Mouse (Mus musculus) midbrain, embryonic 13.5 days (tissue): ENCODE results near the gene Arhgap23. TPM values are rescaled to one million over a fixed set of nuclear protein-coding genes. Genes with fewer than 3 reads are reported as not detected.
A peak's percentile ranks its signal among the peaks of the same experiment; 100 is the strongest.

ENCODE experiments used
- ATAC-seq: fragments of 200-750 bp; cut with Nextera tagmentation; 2 replicates; pipeline ENCODE4 v1.8.0; 2017; ENCODE audit warnings: mild to moderate bottlenecking, moderate TSS enrichment, moderate library complexity
- H3K27ac ChIP-seq: fragments of 300-500 bp; sonication (generic); 2 replicates; pipeline ENCODE4 v1.5.1; 2015; ENCODE audit warnings: inconsistent platforms, mild to moderate bottlenecking, moderate library complexity
- H3K27me3 ChIP-seq: fragments of 300-500 bp; sonication (generic); 2 replicates; pipeline ENCODE4 v1.6.1; 2015; ENCODE audit warnings: mild to moderate bottlenecking, inconsistent platforms
- H3K36me3 ChIP-seq: fragments of 300-500 bp; sonication (generic); 2 replicates; pipeline ENCODE4 v1.6.1; 2015; ENCODE audit warnings: mild to moderate bottlenecking, inconsistent platforms
- H3K4me1 ChIP-seq: fragments of 300-500 bp; sonication (generic); replicated peaks from 2 replicates; pipeline ENCODE4 v1.6.1; 2015; ENCODE audit warnings: inconsistent platforms
- H3K4me2 ChIP-seq: fragments of 300-500 bp; sonication (generic); replicated peaks from 2 replicates; pipeline ENCODE4 v1.6.1; 2015; ENCODE audit warnings: moderate library complexity, mild to moderate bottlenecking, inconsistent platforms
- H3K4me3 ChIP-seq: fragments of 300-500 bp; sonication (generic); replicated peaks from 2 replicates; pipeline ENCODE4 v1.5.1; 2015; ENCODE audit warnings: mild to moderate bottlenecking, inconsistent platforms
- H3K9ac ChIP-seq: fragments of 300-500 bp; sonication (generic); replicated peaks from 2 replicates; pipeline ENCODE4 v1.6.1; 2015; ENCODE audit warnings: mild to moderate bottlenecking, inconsistent platforms
- H3K9me3 ChIP-seq: fragments of 300-500 bp; sonication (generic); 2 replicates; pipeline ENCODE4 v1.6.1; 2016; ENCODE audit warnings: mild to moderate bottlenecking, inconsistent platforms
- WGBS: fragments of 180-500 bp; shearing (Covaris S2); methylation state at CpG from one replicate; pipeline ENCODE4 v1.1.7; 2015; 5-methylcytosine and 5-hydroxymethylcytosine counted together
- polyA plus RNA-seq: library from polyadenylated mRNA; unstranded; fragments of >200 nt; fragmentation: Nextera tagmentation; extraction: Ambion mirVana; gene quantifications from 2 replicates; pipeline ENCODE4 v1.2.1, GENCODE M21; 2015

Arhgap23 gene
- polyA plus RNA-seq, 1 experiment from 2014 or later = 6.5 TPM

DNA sequence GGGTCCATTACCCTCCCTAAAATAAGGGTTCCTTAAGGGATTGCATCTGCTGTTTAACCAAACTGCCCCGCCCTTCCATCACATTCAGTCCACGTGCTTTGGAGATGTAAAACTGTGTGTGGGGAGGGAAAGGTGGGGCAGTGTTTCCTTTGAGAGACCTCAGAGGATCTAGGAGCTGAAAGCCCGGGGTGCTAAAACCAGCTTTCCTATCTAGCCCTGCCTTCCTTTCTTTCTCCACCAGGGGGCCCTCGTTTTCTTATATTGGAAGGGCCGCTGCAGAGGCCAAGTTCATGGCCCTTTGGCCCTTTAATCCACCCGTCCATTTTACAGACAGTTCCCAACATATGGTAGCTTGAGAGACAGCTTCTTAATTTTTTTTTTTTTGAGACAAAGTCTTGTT is 7.2 kb upstream of the Arhgap23 start:
- WGBS = 3% methylated on average over 6 of the region's 6 CpGs
- no peak overlapping the region for H3K4me2 ChIP-seq
- no peak for ATAC-seq
- peaks cover 39% of the 10 kb centered on the region for H3K4me1 ChIP-seq
- H3K4me3 ChIP-seq = no peak overlapping the region
- H3K36me3 ChIP-seq = no peaks in the 10 kb centered on the region
- no peak overlapping the region for H3K27ac ChIP-seq
- peaks cover 21% of the 10 kb centered on the region for H3K27me3 ChIP-seq
- H3K9ac ChIP-seq = peak overlapping the region; percentile 21; the same call in 1 of the 2 replicates
- no peaks in the 10 kb centered on the region for H3K9me3 ChIP-seq

DNA sequence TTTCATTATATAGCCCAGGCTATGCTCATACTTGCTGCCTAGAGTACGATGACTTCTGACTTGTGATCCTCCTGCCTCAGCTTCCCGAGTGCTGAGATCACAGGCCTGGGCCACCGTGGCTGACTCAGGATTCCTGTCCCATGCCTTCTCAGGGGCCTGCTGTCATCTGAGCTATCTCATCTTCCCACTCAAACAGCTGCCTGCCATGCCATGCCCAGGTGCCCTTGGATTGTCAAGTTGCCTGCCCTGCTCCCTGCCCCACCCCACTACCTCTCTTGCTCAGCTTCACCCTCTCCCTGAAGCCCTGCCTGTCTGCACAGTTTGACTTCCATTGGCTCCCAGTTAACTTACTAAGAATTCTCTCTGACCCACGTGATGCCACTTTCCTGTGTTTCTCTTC is 4.4 kb upstream of the Arhgap23 start:
- no peak overlapping the region for H3K9ac ChIP-seq
- no peak overlapping the region for H3K27ac ChIP-seq
- 86% methylated on average over 4 of the region's 4 CpGs for WGBS
- no peak overlapping the region for H3K4me3 ChIP-seq
- H3K27me3 ChIP-seq = peaks cover 35% of the 10 kb centered on the region
- H3K36me3 ChIP-seq = no peaks in the 10 kb centered on the region
- ATAC-seq = no peak
- H3K4me2 ChIP-seq = no peak overlapping the region
- H3K9me3 ChIP-seq = no peaks in the 10 kb centered on the region
- peaks cover 28% of the 10 kb centered on the region for H3K4me1 ChIP-seq

DNA sequence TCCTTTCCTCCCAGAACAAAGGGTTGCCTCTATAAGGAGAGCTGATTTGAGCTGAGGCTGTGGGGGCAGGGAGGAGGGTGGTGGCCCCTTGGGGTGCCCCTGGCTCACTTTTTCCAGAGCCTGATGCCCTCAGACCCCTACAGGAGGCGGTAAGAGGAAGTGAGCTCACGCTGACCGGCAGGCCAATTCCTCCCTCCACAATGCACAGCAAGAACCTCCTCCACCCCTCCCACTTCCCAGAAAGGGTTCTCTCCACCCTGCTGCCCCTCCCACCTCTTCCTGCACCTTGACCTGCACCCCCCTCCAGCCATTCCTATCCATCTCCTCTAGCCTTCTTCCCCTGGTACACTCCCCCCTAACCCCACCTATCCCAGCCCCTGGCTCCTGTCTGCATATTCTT is 3.2 kb upstream of the Arhgap23 start:
- Histone ChIP-seq H3K27ac (no peak overlapping the region), H3K4me2 (no peak overlapping the region), H3K9me3 (no peaks in the 10 kb centered on the region), H3K36me3 (no peaks in the 10 kb centered on the region), H3K4me3 (no peak overlapping the region), H3K4me1 (peaks cover 19% of the 10 kb centered on the region), H3K27me3 (peaks cover 40% of the 10 kb centered on the region), H3K9ac (no peak overlapping the region)
- no peak for ATAC-seq
- 11% methylated on average over 3 of the region's 3 CpGs for WGBS

DNA sequence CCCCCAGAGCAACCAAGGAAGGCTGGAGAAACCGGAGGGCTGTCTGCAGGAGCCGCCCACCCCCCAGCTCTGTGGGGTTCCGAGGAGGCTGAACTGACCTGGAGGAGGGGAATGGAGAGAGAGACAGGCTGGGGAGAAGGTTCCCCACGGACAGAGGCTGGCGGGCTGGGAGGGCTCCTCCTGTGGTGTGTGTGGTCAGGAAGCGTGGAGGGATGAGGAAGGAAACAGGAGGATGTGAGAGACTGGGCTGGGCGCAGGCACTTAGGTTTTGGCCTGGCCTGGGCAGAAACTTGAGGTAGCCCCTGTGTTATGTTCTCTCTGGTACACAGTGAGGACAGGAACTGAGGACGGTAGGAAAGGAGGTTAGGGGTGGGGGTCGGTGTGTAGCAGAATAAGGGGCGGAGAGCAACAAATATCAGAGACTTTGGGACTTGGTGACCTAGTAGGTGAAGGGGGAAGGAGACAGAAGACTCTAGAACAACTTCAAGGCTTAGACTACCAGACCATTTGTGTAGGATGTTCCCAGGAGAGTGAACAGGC is 2.5 kb upstream of the Arhgap23 start:
- Histone ChIP-seq H3K27ac (no peak overlapping the region), H3K4me2 (no peak overlapping the region), H3K4me1 (peaks cover 17% of the 10 kb centered on the region), H3K9ac (no peak overlapping the region), H3K9me3 (no peaks in the 10 kb centered on the region), H3K36me3 (no peaks in the 10 kb centered on the region), H3K27me3 (peaks cover 34% of the 10 kb centered on the region), H3K4me3 (no peak overlapping the region)
- WGBS = 42% methylated on average over 10 of the region's 10 CpGs
- ATAC-seq = no peak

DNA sequence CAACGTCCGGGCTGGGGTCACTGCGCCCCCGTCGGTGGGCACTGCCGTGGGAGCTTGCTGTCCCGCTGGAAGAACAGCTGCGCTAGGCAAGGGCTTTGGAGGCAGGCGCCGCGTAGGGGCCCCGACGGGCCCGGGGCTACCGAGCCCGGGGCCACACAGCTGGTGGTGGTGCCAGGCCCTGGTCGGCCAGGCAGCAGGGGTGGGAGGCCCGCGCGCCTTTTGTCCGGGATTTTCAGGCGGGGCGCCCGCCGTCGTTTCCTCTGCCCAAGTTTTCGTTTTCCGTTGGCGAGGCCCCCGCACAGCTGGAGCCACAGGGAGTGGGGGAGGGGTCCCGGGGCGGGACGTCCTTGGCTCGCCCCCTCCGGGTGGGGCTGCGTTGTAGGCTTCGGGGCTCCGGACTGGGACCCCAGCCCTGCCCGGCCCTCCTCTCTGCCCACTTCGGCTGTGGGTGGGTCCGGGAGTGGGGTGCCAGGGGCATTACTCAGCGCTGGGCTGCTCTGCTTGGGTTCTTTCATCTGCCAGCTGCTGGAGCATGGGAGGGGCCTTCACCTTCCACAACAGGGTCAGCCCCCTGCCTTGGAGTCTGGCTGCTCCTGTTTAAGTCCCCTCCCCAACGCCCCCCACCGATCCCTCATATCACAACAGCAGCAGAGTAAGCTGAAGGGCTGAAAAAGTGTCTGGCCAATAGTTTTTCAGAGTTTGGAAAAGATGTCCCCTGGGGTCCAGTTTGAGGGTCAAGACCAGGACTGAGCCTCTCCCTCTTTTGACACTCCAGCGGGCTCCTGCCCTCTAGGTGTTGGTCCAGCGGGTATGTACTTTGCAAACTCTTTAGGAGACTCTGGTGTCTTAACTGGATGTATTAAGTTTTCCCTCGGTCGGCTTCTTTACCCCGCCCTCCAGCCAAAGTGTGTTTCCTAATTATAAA is 641 bp downstream of the Arhgap23 start:
- Histone ChIP-seq H3K9me3 (no peaks in the 10 kb centered on the region), H3K27ac (no peak overlapping the region), H3K36me3 (no peaks in the 10 kb centered on the region), H3K4me3 (peak overlapping the region; percentile 45), H3K9ac (peak overlapping the region; percentile 55), H3K27me3 (peaks cover 31% of the 10 kb centered on the region), H3K4me1 (peaks cover 25% of the 10 kb centered on the region), H3K4me2 (peak overlapping the region; percentile 62)
- peak; percentile 72 for ATAC-seq
- 4% methylated on average over 39 of the region's 49 CpGs for WGBS

DNA sequence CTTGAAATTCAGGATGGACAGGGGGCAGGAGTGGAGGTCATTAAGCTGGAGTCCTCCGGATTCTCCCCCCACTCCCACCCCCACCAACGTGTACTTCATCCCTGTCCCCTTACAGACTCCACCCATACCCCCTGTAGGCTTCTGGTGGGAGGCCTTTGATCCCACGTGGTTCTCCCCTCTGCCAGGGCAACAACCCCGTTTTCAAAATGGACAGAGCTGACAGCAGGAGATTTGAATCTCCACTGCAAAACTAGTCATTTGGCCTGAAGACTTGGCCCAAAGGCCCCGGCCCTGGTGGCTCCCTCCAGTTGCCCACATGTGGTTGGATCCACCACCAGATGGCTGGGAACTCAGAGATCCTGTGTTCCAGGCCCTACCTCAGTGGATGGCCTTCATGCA is 1.3 kb downstream of the Arhgap23 start:
- Histone ChIP-seq H3K9me3 (no peaks in the 10 kb centered on the region), H3K4me3 (no peak overlapping the region), H3K4me2 (no peak overlapping the region; the same call in 1 of the 2 replicates), H3K9ac (no peak overlapping the region), H3K4me1 (peaks cover 25% of the 10 kb centered on the region), H3K27me3 (peaks cover 31% of the 10 kb centered on the region), H3K27ac (no peak overlapping the region), H3K36me3 (no peaks in the 10 kb centered on the region)
- ATAC-seq = no peak
- WGBS = 8% methylated on average over 5 of the region's 5 CpGs

DNA sequence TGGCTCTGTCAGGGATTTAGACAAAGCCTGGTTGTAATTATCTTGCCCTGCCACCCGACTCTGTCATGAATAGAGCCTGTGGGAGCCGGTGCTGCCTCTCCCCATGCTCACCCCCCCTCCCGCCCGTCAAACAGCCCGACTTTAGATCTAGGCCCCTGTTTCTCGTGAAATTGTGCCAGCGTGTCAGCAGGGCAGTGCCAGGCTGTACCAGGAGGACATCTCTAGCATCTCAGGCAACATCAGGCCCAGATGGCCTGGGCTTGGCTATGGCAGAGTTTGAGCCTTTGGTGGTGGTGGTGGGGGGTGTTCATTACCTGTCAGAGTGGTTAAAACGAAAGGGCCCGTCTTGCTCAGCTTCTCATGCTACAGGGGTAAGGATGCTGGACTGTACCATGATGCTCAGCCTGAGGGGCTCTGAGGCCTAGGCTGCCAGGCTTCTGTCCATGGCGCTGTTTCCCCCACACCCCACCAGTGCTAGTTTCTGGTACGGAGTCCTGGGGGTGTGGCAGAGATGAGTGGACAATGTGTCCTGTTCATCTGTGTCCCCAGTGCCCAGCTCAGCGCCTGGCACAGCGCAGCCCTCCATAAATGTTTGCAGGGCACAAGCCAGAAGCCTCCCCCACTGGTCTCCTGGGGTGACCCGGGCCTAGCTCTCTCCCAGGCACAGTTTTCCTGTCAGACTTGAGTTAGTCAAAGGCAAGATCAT is 3.7 kb downstream of the Arhgap23 start:
- 59% methylated on average over 14 of the region's 14 CpGs for WGBS
- no peak overlapping the region for H3K9ac ChIP-seq
- no peak overlapping the region for H3K4me2 ChIP-seq
- H3K9me3 ChIP-seq = no peaks in the 10 kb centered on the region
- H3K4me1 ChIP-seq = peaks cover 28% of the 10 kb centered on the region
- ATAC-seq = no peak
- no peaks in the 10 kb centered on the region for H3K36me3 ChIP-seq
- no peak overlapping the region for H3K27ac ChIP-seq
- H3K4me3 ChIP-seq = no peak overlapping the region
- H3K27me3 ChIP-seq = peaks cover 30% of the 10 kb centered on the region

DNA sequence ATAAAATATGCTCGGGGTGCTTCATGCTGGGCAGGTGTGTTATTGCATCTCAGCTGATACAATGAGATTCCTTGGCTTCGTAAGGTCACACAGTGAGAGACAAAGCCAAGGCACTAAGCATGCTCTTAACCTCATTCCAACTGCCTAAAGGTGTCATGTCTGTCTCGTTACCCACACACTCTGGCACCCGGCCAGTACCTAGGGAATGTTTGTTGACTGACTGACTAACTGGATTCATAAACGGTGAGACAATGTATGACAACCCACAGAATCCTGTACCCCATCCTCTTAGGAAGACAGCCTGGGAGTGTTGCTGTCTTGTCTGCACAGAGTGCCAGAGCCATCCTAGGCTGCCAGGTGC is 4.2 kb downstream of the Arhgap23 start:
- WGBS = 83% methylated on average over 5 of the region's 5 CpGs
- Histone ChIP-seq H3K27ac (no peak overlapping the region), H3K9ac (no peak overlapping the region), H3K4me2 (no peak overlapping the region), H3K36me3 (no peaks in the 10 kb centered on the region), H3K27me3 (peaks cover 24% of the 10 kb centered on the region), H3K9me3 (no peaks in the 10 kb centered on the region), H3K4me1 (peaks cover 32% of the 10 kb centered on the region), H3K4me3 (no peak overlapping the region)
- ATAC-seq = no peak

DNA sequence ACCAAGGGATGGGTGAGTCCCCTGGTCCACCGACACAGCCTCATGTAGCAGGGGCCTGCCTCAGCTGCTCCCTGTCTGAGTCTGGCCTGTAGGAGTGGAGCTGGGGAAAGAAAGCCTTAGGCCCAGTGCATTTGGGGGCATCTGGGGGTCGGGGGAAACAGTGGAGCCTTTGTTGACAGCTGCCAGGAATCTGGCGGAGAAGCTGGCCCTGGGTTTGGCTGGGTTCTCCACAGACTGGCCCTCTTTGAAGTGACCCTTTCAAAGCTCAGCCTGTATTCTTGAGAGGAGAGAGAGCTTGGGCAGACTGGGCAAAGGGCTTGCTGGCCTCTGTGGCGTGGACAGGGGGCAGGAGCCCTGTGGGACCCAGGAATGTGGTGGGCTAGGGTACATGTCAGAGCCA is 7.2 kb downstream of the Arhgap23 start:
- Histone ChIP-seq H3K27me3 (peaks cover 5% of the 10 kb centered on the region; the same call in 1 of the 2 replicates), H3K9me3 (no peaks in the 10 kb centered on the region), H3K36me3 (no peaks in the 10 kb centered on the region), H3K4me3 (no peak overlapping the region), H3K4me2 (no peak overlapping the region), H3K4me1 (peaks cover 22% of the 10 kb centered on the region), H3K27ac (no peak overlapping the region), H3K9ac (no peak overlapping the region)
- 46% methylated on average over 4 of the region's 4 CpGs for WGBS
- no peak for ATAC-seq

DNA sequence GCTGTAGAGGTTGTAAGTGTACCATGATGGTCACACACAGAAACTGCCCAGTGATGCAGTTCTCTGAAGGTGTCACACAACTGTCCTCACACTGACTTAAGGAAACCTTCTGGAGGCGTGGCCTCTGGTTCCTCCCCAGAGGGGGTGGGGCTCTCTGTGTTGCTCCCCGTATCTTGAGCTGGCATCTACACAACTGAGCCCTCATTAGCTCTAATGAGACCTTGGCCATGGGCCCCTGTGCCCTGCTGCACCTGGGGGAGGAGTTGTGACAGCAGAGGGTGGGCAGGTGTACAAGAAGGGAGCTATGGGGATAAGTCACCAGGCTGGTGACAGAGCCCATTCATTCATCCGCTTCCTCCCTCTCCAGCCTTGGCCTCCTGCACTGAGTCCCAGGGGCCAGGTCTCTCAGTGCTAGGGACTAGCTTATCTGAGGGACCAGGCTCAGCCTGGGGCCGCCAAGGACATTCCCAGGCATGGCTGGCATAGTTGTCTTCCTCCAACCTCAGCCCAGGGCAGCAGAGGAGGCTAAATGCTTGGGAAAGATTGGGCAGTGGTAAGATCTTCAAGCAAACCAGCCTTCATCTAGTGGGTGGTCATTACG is 8.9 kb downstream of the Arhgap23 start:
- H3K36me3 ChIP-seq = no peaks in the 10 kb centered on the region
- no peak for ATAC-seq
- no peaks in the 10 kb centered on the region for H3K9me3 ChIP-seq
- 66% methylated on average over 5 of the region's 5 CpGs for WGBS
- no peak overlapping the region for H3K27ac ChIP-seq
- peaks cover 6% of the 10 kb centered on the region; the same call in 1 of the 2 replicates for H3K27me3 ChIP-seq
- H3K9ac ChIP-seq = no peak overlapping the region
- peaks cover 28% of the 10 kb centered on the region for H3K4me1 ChIP-seq
- no peak overlapping the region for H3K4me2 ChIP-seq
- no peak overlapping the region for H3K4me3 ChIP-seq

DNA sequence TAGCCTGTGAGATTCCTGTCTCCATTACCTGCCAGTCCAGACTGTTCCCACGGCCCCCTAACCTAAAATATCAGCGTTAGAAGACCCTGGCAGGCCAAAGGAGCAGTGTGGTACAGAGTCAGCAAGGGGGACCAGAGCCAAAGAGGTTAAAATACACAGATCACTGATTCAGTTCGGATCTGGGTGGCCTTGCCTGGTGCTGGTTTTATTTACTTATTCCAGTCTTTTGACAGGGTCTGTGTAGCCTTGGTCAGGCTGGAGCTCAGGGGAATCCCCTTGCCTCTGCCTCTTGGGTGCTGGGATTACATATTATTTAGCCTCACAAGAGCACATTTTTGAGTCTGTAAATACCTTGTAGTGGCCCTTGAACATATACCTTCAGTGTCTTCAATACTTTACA is 9.5 kb downstream of the Arhgap23 start:
- Histone ChIP-seq H3K9ac (no peak overlapping the region), H3K4me3 (no peak overlapping the region), H3K9me3 (no peaks in the 10 kb centered on the region), H3K36me3 (no peaks in the 10 kb centered on the region), H3K4me1 (peaks cover 27% of the 10 kb centered on the region), H3K27me3 (peaks cover 6% of the 10 kb centered on the region; the same call in 1 of the 2 replicates), H3K4me2 (no peak overlapping the region), H3K27ac (no peak overlapping the region)
- no peak for ATAC-seq
- 69% methylated on average over 3 of the region's 3 CpGs for WGBS
